Mouse (Mus musculus): ENCODE measurements around the gene Gm11568. TPM values are rescaled to one million over a fixed set of nuclear protein-coding genes. Genes with fewer than 3 reads are reported as not detected.
"Not testable (repeated sequence)": the region's sequence is repeated elsewhere in the genome, so short reads cannot be mapped to it uniquely, and the experiment has no call there.

The Gm11568 gene
- polyA plus RNA-seq, 1 experiment from 2014 or later: not detected

GRCm38 (mm10) chr11:99864176-99864575 is 6.5 kb downstream of the Gm11568 start, which contains the start of gene Gm11559:
Gene Gm11559, plus strand, starts transcription at chr11:99864476.
- H3K4me2 ChIP-seq (ENCODE audit: low read depth); H3K9me3 ChIP-seq (ENCODE audit: control insufficient read depth, low read length); H3K27me3 ChIP-seq (ENCODE audit: control insufficient read depth, insufficient read depth, low read length); H3K4me3 ChIP-seq (ENCODE audit: low read depth, low read length); H3K27ac ChIP-seq (ENCODE audit: low read depth, low read length); ATAC-seq (ENCODE audit: insufficient read depth, low FRiP score, low TSS enrichment); H3K9ac ChIP-seq (ENCODE audit: low read length); DNase-seq (ENCODE audit: low spot score); H3K36me3 ChIP-seq (ENCODE audit: control insufficient read depth, insufficient read depth, low read length); H3K4me1 ChIP-seq (ENCODE audit: control insufficient read depth, insufficient read depth, low read length): not testable (repeated sequence)
- WGBS: 73% methylated on average over 1 of the region's 1 CpGs

- H3K4me1 ChIP-seq (ENCODE audit: control insufficient read depth, insufficient read depth, low read length); H3K27me3 ChIP-seq (ENCODE audit: control insufficient read depth, insufficient read depth, low read length); H3K9me3 ChIP-seq (ENCODE audit: control insufficient read depth, low read length); DNase-seq (ENCODE audit: low spot score); H3K9ac ChIP-seq (ENCODE audit: low read length); H3K4me3 ChIP-seq (ENCODE audit: low read depth, low read length); H3K27ac ChIP-seq (ENCODE audit: low read depth, low read length); H3K4me2 ChIP-seq (ENCODE audit: low read depth); ATAC-seq (ENCODE audit: insufficient read depth, low FRiP score, low TSS enrichment); H3K36me3 ChIP-seq (ENCODE audit: control insufficient read depth, insufficient read depth, low read length): not testable (repeated sequence)
- 78% methylated on average over 1 of the region's 1 CpGs for WGBS
These were observed 15.4 kb downstream of the Gm11568 start, which contains the start of gene Krtap9-1 for GRCm38 (mm10) chr11:99873089-99873488. Gene Krtap9-1, plus strand, starts transcription at chr11:99873389.

GRCm38 (mm10) chr11:99878887-99879286 is 21.2 kb downstream of the Gm11568 start, which contains the start of gene Gm11567:
Gene Gm11567, plus strand, starts transcription at chr11:99879187.
- not testable (repeated sequence) for DNase-seq (ENCODE audit: low spot score); H3K9me3 ChIP-seq (ENCODE audit: control insufficient read depth, low read length); H3K4me3 ChIP-seq (ENCODE audit: low read depth, low read length); H3K9ac ChIP-seq (ENCODE audit: low read length); ATAC-seq (ENCODE audit: insufficient read depth, low FRiP score, low TSS enrichment); H3K27me3 ChIP-seq (ENCODE audit: control insufficient read depth, insufficient read depth, low read length); H3K4me2 ChIP-seq (ENCODE audit: low read depth); H3K27ac ChIP-seq (ENCODE audit: low read depth, low read length); H3K4me1 ChIP-seq (ENCODE audit: control insufficient read depth, insufficient read depth, low read length); H3K36me3 ChIP-seq (ENCODE audit: control insufficient read depth, insufficient read depth, low read length)
- WGBS: 59% methylated on average over 1 of the region's 1 CpGs

- ATAC-seq (ENCODE audit: insufficient read depth, low FRiP score, low TSS enrichment) (no peak), DNase-seq (ENCODE audit: low spot score) (no peak)
- Histone ChIP-seq H3K9me3 (ENCODE audit: control insufficient read depth, low read length) (no peaks in the 10 kb centered on the region), H3K27ac (ENCODE audit: low read depth, low read length) (no peak within 1 kb of the TSS), H3K9ac (ENCODE audit: low read length) (no peak within 1 kb of the TSS), H3K27me3 (ENCODE audit: control insufficient read depth, insufficient read depth, low read length) (no peaks in the 10 kb centered on the region), H3K4me1 (ENCODE audit: control insufficient read depth, insufficient read depth, low read length) (no peaks in the 10 kb centered on the region), H3K4me3 (ENCODE audit: low read depth, low read length) (no peak within 1 kb of the TSS), H3K4me2 (ENCODE audit: low read depth) (no peak within 1 kb of the TSS), H3K36me3 (ENCODE audit: control insufficient read depth, insufficient read depth, low read length) (no peaks in the 10 kb centered on the region)
- 90% methylated on average over 2 of the region's 2 CpGs for WGBS
These were observed 49.9 kb downstream of the Gm11568 start, which contains the start of gene Krtap31-1 for GRCm38 (mm10) chr11:99907620-99908019. Gene Krtap31-1, plus strand, starts transcription at chr11:99907920.

Other genes with a start within 250 kb of the Gm11568 start
- not detected in 2 replicates for gene Gm11937, start 247.7 kb upstream of the Gm11568 start, polyA plus RNA-seq (2014; fragmentation: Nextera tagmentation; extraction: Ambion mirVana)
- gene Krtap2-4, start 243.1 kb upstream of the Gm11568 start, polyA plus RNA-seq (2014; fragmentation: Nextera tagmentation; extraction: Ambion mirVana): not detected in 2 replicates
- not detected in 2 replicates for gene Gm11562, start 237.5 kb upstream of the Gm11568 start, polyA plus RNA-seq (2014; fragmentation: Nextera tagmentation; extraction: Ambion mirVana)
- not detected in 2 replicates for gene Krtap4-1, start 229.7 kb upstream of the Gm11568 start, polyA plus RNA-seq (2014; fragmentation: Nextera tagmentation; extraction: Ambion mirVana)
- gene Krtap4-2, start 222.8 kb upstream of the Gm11568 start, polyA plus RNA-seq (2014; fragmentation: Nextera tagmentation; extraction: Ambion mirVana): not detected in 2 replicates
- not detected in 2 replicates for gene Krtap4-7, start 213.8 kb upstream of the Gm11568 start, polyA plus RNA-seq (2014; fragmentation: Nextera tagmentation; extraction: Ambion mirVana)
- not detected in 2 replicates for gene Gm11555, start 207.7 kb upstream of the Gm11568 start, polyA plus RNA-seq (2014; fragmentation: Nextera tagmentation; extraction: Ambion mirVana)
- not detected in 2 replicates for gene Gm11563, start 199.0 kb upstream of the Gm11568 start, polyA plus RNA-seq (2014; fragmentation: Nextera tagmentation; extraction: Ambion mirVana)
- gene Krtap4-6, start 192.0 kb upstream of the Gm11568 start, polyA plus RNA-seq (2014; fragmentation: Nextera tagmentation; extraction: Ambion mirVana): not detected in 2 replicates
- gene Gm14190, start 167.2 kb upstream of the Gm11568 start, polyA plus RNA-seq (2014; fragmentation: Nextera tagmentation; extraction: Ambion mirVana): not detected in 2 replicates
- not detected in 2 replicates for gene Gm14180, start 123.6 kb upstream of the Gm11568 start, polyA plus RNA-seq (2014; fragmentation: Nextera tagmentation; extraction: Ambion mirVana)
- not detected in 2 replicates for gene Gm11595, start 85.0 kb upstream of the Gm11568 start, polyA plus RNA-seq (2014; fragmentation: Nextera tagmentation; extraction: Ambion mirVana)
- gene Krtap4-8, start 77.2 kb upstream of the Gm11568 start, polyA plus RNA-seq (2014; fragmentation: Nextera tagmentation; extraction: Ambion mirVana): not detected in 2 replicates
- not detected in 2 replicates for gene Krtap4-9, start 72.7 kb upstream of the Gm11568 start, polyA plus RNA-seq (2014; fragmentation: Nextera tagmentation; extraction: Ambion mirVana)
- gene Gm11596, start 64.5 kb upstream of the Gm11568 start, polyA plus RNA-seq (2014; fragmentation: Nextera tagmentation; extraction: Ambion mirVana): not detected in 2 replicates
- not detected in 2 replicates for gene Gm11569, start 59.0 kb upstream of the Gm11568 start, polyA plus RNA-seq (2014; fragmentation: Nextera tagmentation; extraction: Ambion mirVana)
- not detected in 2 replicates for gene Gm11554, start 53.5 kb upstream of the Gm11568 start, polyA plus RNA-seq (2014; fragmentation: Nextera tagmentation; extraction: Ambion mirVana)
- gene Krtap4-13, start 48.0 kb upstream of the Gm11568 start, polyA plus RNA-seq (2014; fragmentation: Nextera tagmentation; extraction: Ambion mirVana): not detected in 2 replicates
- not detected in 2 replicates for gene Gm11564, start 42.3 kb upstream of the Gm11568 start, polyA plus RNA-seq (2014; fragmentation: Nextera tagmentation; extraction: Ambion mirVana)
- not detected in 2 replicates for gene 2300003K06Rik, start 19.9 kb upstream of the Gm11568 start, polyA plus RNA-seq (2014; fragmentation: Nextera tagmentation; extraction: Ambion mirVana)
- not detected in 2 replicates for gene Krtap4-16, start 6.3 kb upstream of the Gm11568 start, polyA plus RNA-seq (2014; fragmentation: Nextera tagmentation; extraction: Ambion mirVana)
- not detected in 2 replicates for gene Gm11559, start 6.6 kb downstream of the Gm11568 start, polyA plus RNA-seq (2014; fragmentation: Nextera tagmentation; extraction: Ambion mirVana)
- not detected in 2 replicates for gene Krtap9-1, start 15.5 kb downstream of the Gm11568 start, polyA plus RNA-seq (2014; fragmentation: Nextera tagmentation; extraction: Ambion mirVana)
- gene Gm11567, start 21.3 kb downstream of the Gm11568 start, polyA plus RNA-seq (2014; fragmentation: Nextera tagmentation; extraction: Ambion mirVana): 0.23 TPM in 1 of 2 replicates, not detected in the other
- gene Krtap31-1, start 50.0 kb downstream of the Gm11568 start, polyA plus RNA-seq (2014; fragmentation: Nextera tagmentation; extraction: Ambion mirVana): not detected in 2 replicates
- gene Gm11565, start 56.8 kb downstream of the Gm11568 start, polyA plus RNA-seq (2014; fragmentation: Nextera tagmentation; extraction: Ambion mirVana): not detected in 2 replicates
- not detected in 2 replicates for gene Krtap31-2, start 78.4 kb downstream of the Gm11568 start, polyA plus RNA-seq (2014; fragmentation: Nextera tagmentation; extraction: Ambion mirVana)
- gene Krtap9-5, start 90.6 kb downstream of the Gm11568 start, polyA plus RNA-seq (2014; fragmentation: Nextera tagmentation; extraction: Ambion mirVana): not detected in 2 replicates
- not detected in 2 replicates for gene Krtap29-1, start 121.1 kb downstream of the Gm11568 start, polyA plus RNA-seq (2014; fragmentation: Nextera tagmentation; extraction: Ambion mirVana)
- 0.20 TPM in 1 of 2 replicates, not detected in the other for gene Krtap16-1, start 128.7 kb downstream of the Gm11568 start, polyA plus RNA-seq (2014; fragmentation: Nextera tagmentation; extraction: Ambion mirVana)
- gene Krtap17-1, start 136.1 kb downstream of the Gm11568 start, polyA plus RNA-seq (2014; fragmentation: Nextera tagmentation; extraction: Ambion mirVana): not detected in 2 replicates
- not detected in 2 replicates for gene Krt33a, start 158.3 kb downstream of the Gm11568 start, polyA plus RNA-seq (2014; fragmentation: Nextera tagmentation; extraction: Ambion mirVana)
- not detected in 2 replicates for gene Krt33b, start 172.0 kb downstream of the Gm11568 start, polyA plus RNA-seq (2014; fragmentation: Nextera tagmentation; extraction: Ambion mirVana)
- gene Krt34, start 183.6 kb downstream of the Gm11568 start, polyA plus RNA-seq (2014; fragmentation: Nextera tagmentation; extraction: Ambion mirVana): not detected in 2 replicates
- not detected in 2 replicates for gene Krt31, start 192.6 kb downstream of the Gm11568 start, polyA plus RNA-seq (2014; fragmentation: Nextera tagmentation; extraction: Ambion mirVana)
- gene Krt32, start 230.3 kb downstream of the Gm11568 start, polyA plus RNA-seq (2014; fragmentation: Nextera tagmentation; extraction: Ambion mirVana): not detected in 2 replicates
- not detected in 2 replicates for gene Krt35, start 238.3 kb downstream of the Gm11568 start, polyA plus RNA-seq (2014; fragmentation: Nextera tagmentation; extraction: Ambion mirVana)
- gene Krt36, start 247.7 kb downstream of the Gm11568 start, polyA plus RNA-seq (2014; fragmentation: Nextera tagmentation; extraction: Ambion mirVana): not detected in 2 replicates

Data from neural tube, embryonic 11.5 days (tissue).